Mouse (Mus musculus) erythroblast, embryonic 14.5 days (primary cell): Measurements from ENCODE around the gene Lrmda. TPM values are rescaled to one million over a fixed set of nuclear protein-coding genes. Genes with fewer than 3 reads are reported as not detected.

ENCODE experiments used
- H3K27me3 ChIP-seq: 2 replicates; pipeline ENCODE4 v1.6.1; 2012; ENCODE audit warnings: inconsistent platforms; ENCODE audit not compliant: control insufficient read depth
- H3K36me3 ChIP-seq: 2 replicates; pipeline ENCODE4 v1.6.1; 2012; ENCODE audit warnings: mild to moderate bottlenecking, inconsistent platforms; ENCODE audit not compliant: control insufficient read depth
- H3K4me1 ChIP-seq: 2 replicates; pipeline ENCODE4 v1.6.1; 2012; ENCODE audit warnings: inconsistent platforms; ENCODE audit not compliant: control insufficient read depth
- H3K4me3 ChIP-seq: replicated peaks from 2 replicates; pipeline ENCODE3; 2012; ENCODE audit warnings: moderate library complexity, mild to moderate bottlenecking, inconsistent platforms
- H3K9me3 ChIP-seq: 2 replicates; pipeline ENCODE4 v1.6.1; 2012; ENCODE audit warnings: low read length, inconsistent platforms, mixed read lengths; ENCODE audit not compliant: control insufficient read depth
- GATA1 ChIP-seq: IDR thresholded peaks from 2 replicates; pipeline ENCODE4 v1.6.1; 2012; ENCODE audit warnings: low read length, inconsistent platforms, mixed read lengths
- TAL1 ChIP-seq: IDR thresholded peaks from 3 replicates; pipeline ENCODE4 v1.6.1; 2012; ENCODE audit warnings: low read length, inconsistent platforms, mixed read lengths
- polyA plus RNA-seq: library from polyadenylated mRNA; stranded (reverse); fragments of >175 nt; gene quantifications from 2 replicates; pipeline ENCODE4 v1.2.3, GENCODE M21; 2012

Lrmda gene
- polyA plus RNA-seq, 1 experiment, result not detected

DNA sequence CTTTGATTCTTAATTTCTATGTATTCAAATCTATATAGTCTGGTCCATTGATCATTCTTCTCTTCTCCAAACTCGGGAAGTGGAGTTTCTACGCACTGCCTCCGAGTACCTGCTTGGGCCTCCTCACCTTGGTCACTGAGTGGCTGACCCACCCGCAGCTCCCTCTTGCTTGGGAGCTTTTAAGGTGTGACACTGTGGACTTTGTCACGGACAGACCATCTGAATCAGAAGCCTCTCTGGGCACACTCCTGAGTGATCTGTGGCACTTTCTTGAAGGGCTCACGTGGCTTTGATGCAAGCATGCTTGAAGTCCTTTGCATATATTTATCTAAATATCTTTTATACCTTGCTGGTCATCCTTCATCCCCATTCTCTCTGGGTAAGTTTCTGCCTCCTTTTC is 107.3 kb downstream of the Lrmda start:
- Histone ChIP-seq H3K4me3 (no peak overlapping the region), H3K9me3 (no peaks in the 10 kb centered on the region), H3K4me1 (no peaks in the 10 kb centered on the region), H3K36me3 (no peaks in the 10 kb centered on the region), H3K27me3 (no peaks in the 10 kb centered on the region)
- TF ChIP-seq TAL1, result no peak
- no peak for TF ChIP-seq GATA1

DNA sequence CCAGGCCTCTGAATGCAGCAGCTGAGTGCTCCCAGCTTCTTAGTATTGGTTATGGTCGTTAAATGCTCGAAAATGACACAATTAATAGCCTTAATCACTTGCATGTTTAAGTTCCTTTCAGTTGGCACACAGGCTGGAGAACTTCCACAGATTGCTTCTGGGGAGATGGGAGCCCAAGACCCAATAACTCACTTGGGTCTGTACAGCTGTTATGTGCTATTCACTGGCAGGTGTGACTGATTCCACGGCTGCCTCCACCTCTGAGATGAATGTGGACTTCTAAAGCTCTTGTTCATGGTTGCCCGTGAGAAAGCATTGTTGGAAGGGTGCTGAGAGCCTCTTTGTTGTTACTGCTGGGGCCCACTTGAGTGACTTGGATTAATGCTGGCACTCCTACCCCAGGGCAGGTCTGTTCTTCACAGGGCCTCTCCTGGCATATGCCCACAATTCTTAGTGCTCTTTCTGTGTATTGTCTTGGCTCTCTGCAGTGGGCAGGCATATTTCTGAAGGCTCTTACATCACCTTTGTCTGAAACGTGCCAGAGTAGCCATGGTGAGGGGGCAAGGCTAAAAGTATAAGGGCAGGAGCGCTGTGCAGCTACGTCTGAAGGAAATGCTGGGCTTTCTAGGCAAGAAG is 111.6 kb downstream of the Lrmda start:
- TF ChIP-seq GATA1 (no peak), TAL1 (no peak)
- Histone ChIP-seq H3K4me1 (no peaks in the 10 kb centered on the region), H3K4me3 (no peak overlapping the region), H3K9me3 (no peaks in the 10 kb centered on the region), H3K36me3 (no peaks in the 10 kb centered on the region), H3K27me3 (no peaks in the 10 kb centered on the region)

DNA sequence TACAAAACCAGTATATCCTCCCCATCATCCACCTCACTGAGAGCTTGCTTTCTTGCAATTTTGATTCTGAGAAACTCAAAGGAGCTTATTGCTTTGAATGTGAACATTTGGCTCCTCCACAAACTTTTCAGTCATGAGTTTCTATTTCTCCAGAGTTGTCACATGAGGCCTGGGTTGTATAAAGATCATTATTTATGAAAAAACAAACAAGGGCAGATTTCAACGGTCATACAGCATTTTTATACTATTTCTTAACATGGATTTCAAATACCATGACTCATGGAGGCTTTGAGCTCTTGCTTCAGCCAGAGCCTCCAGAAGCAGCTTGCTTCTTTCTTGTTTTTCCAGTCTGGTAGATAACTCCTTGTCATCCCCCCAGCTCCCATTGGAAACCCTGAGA is 119.8 kb downstream of the Lrmda start:
- Histone ChIP-seq H3K4me3 (no peak overlapping the region), H3K36me3 (no peaks in the 10 kb centered on the region), H3K4me1 (no peaks in the 10 kb centered on the region), H3K27me3 (no peaks in the 10 kb centered on the region), H3K9me3 (no peaks in the 10 kb centered on the region)
- TF ChIP-seq TAL1, result no peak
- no peak for TF ChIP-seq GATA1

DNA sequence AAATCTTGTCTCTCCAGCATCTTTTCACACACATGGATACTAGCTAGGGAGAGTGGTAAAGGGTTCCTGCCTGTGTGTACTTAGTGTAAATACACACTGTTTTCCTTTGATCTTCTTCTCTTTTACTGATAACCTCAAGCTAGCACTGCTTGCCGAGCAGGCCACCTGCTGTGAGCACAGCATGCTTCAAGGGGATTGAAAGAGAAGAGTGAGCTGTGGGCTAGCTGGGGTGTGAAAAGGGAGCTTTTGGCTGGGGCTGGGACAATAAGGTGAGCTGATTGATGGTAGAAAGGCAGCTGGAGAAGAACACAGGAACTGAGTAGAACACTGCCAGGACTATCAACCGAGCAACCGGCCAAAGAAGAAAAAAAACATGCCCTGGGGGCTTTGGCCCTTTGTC is 124.5 kb downstream of the Lrmda start:
- Histone ChIP-seq H3K36me3 (no peaks in the 10 kb centered on the region), H3K9me3 (no peaks in the 10 kb centered on the region)

DNA sequence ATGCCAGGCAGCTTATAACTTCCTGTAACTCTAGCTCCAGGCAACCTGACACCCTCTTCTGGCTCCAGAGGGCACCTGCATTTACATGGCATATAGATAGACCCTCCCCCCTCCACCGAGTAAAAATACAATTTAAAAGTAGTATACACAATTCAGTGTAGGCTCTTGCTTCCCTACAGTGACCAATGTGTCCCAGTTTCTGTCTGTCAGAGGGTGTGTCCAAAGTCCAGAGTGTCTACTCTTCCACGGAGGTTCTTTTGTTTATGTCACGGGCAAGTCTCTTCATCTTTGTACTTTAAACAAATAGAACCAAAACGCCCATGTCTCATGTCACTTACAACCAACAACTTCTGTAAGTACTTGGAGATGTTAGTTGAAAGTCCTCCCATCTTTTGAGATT is 126.4 kb downstream of the Lrmda start:
- no peak overlapping the region for H3K4me3 ChIP-seq
- H3K27me3 ChIP-seq, result no peaks in the 10 kb centered on the region
- H3K4me1 ChIP-seq, result no peaks in the 10 kb centered on the region
- TF ChIP-seq GATA1 (no peak), TAL1 (no peak)
- no peaks in the 10 kb centered on the region for H3K36me3 ChIP-seq
- no peaks in the 10 kb centered on the region for H3K9me3 ChIP-seq

More for the DNA sequence above, 124.5 kb downstream of the Lrmda start:
- no peaks in the 10 kb centered on the region for H3K27me3 ChIP-seq
- no peak overlapping the region for H3K4me3 ChIP-seq
- TF ChIP-seq GATA1, result no peak
- no peak for TF ChIP-seq TAL1
- H3K4me1 ChIP-seq, result no peaks in the 10 kb centered on the region

DNA sequence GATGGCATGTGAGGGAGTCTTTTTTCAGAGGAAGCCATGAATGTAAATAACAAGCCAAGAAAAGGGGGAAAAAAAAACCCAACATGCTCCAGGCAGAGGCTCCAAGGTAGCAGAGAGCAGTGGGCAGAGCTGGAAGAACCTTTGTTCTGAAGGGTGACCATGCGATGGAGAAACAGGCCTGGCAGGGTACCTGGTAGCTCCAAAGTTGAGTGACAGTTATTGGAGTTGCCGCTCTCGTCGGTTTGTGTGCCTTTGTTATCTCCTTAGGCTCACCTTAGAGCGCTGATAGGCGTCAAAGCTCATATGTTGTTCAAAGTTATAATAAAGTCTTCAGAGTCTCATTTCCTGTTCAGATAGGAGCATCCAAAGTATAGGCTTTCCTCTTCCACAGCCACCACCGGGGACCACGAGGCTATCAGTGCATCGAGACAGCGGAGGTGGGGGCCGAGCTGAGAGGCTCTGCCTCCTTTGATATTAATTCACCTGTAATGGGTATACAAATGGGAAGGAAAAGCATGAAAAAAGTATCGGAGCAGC is 127.1 kb downstream of the Lrmda start:
- H3K4me1 ChIP-seq, result no peaks in the 10 kb centered on the region
- H3K27me3 ChIP-seq, result no peaks in the 10 kb centered on the region
- H3K36me3 ChIP-seq, result no peaks in the 10 kb centered on the region
- no peaks in the 10 kb centered on the region for H3K9me3 ChIP-seq
- H3K4me3 ChIP-seq, result no peak overlapping the region
- TF ChIP-seq GATA1, result no peak
- TF ChIP-seq TAL1, result no peak

DNA sequence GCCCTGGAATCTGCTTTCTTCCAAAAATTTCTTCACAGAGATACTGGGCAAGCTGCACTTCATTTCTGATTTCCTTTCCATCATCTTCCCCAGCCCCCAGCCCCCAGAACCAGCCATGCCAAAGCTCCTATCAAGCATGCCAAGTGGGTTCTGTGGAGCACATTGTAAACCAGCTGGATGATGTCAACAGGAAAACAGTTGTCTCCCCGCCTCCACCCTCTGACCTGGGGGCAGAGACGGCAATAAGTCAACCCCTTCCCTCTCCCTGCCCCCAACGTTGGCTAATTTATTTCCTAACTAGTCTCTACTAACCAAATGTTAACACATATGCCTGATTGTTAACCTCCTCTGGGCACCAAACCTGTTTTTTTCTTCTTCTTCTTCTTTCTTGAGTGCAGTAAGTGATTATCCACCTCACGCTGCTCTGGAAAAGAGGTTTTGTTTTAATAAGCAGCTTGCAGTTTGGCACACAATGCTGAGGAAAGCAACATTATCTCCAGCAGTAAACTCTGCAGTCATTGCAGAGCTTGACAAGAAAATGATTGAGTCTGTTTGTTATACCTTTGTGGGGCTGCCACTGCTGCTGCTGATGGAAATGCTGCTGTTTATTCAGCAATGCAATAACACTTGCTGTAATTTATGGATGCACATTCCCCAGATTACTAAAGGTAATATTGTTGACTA is 128.0 kb downstream of the Lrmda start:
- no peaks in the 10 kb centered on the region for H3K9me3 ChIP-seq
- no peaks in the 10 kb centered on the region for H3K27me3 ChIP-seq
- TF ChIP-seq GATA1, result no peak
- no peaks in the 10 kb centered on the region for H3K4me1 ChIP-seq
- H3K36me3 ChIP-seq, result no peaks in the 10 kb centered on the region
- no peak overlapping the region for H3K4me3 ChIP-seq

DNA sequence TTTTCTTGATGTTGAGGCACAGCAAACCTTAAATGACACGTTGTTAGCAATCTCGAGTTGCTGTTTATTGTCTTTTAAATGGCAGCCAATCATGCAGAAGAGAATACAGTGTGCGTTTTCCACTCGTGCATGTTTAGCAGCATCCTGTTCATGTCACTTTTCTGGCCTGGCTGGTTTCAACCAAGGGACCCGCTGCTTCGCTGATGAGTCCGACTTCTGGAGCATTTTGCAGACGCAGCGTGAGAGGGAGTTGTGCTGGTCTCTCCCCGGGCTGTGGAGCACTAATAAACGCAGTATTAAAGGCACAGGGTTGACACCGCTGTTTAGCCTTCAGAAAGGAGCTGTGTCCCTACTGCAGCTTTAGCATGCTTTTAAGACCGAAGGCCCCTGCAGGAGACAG is 133.2 kb downstream of the Lrmda start:
- Histone ChIP-seq H3K4me1 (no peaks in the 10 kb centered on the region), H3K9me3 (no peaks in the 10 kb centered on the region), H3K4me3 (no peak overlapping the region), H3K36me3 (no peaks in the 10 kb centered on the region), H3K27me3 (no peaks in the 10 kb centered on the region)
- no peak for TF ChIP-seq TAL1
- TF ChIP-seq GATA1, result no peak

DNA sequence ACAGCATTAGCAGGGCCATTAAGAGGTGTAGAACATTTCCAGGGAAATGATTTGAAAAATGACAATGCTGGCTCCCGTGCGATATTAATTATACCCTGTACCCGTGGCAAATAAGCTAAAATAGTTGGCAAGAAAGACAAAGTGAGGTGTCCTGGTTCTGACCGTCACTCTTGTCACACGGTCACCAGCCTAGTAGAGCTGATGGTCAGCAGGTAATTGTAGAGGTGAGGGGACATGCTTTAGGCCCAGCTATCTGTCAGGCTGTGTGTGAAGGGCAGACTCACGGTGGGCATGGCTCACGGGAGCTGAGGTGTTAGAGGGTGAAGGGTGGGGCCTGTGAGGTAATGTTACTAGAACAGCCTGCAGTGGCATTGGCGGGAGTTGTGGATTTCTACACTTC is 134.6 kb downstream of the Lrmda start:
- H3K4me3 ChIP-seq, result no peak overlapping the region
- no peaks in the 10 kb centered on the region for H3K9me3 ChIP-seq
- H3K36me3 ChIP-seq, result no peaks in the 10 kb centered on the region

DNA sequence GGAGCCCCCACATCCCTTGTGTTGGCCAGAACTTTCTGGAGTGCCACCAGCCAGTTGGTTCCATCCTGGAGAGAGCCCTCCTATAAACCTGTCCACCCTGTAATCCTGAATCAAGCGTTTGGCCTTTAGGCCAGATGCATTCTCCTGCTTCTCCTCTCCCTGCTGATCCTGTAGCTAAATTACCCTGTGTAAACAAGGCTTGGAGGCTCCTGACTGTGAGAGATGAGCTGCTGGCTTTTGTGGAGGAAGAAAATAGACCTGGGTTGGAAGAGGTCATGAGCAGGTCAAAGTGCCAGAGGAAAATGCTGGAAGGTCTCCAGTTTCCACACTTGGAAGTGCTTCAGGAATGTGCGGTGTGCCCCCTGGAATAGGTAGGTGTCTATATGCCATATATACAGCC is 135.5 kb downstream of the Lrmda start:
- H3K4me1 ChIP-seq, result no peaks in the 10 kb centered on the region
- H3K9me3 ChIP-seq, result no peaks in the 10 kb centered on the region
- no peak overlapping the region for H3K4me3 ChIP-seq
- no peaks in the 10 kb centered on the region for H3K36me3 ChIP-seq
- no peak for TF ChIP-seq TAL1
- no peaks in the 10 kb centered on the region for H3K27me3 ChIP-seq

More for the DNA sequence above, 134.6 kb downstream of the Lrmda start:
- no peaks in the 10 kb centered on the region for H3K4me1 ChIP-seq
- TF ChIP-seq TAL1 (no peak), GATA1 (no peak)
- H3K27me3 ChIP-seq, result no peaks in the 10 kb centered on the region
